Mouse (Mus musculus) midbrain, embryonic 16.5 days (tissue): ENCODE data around the gene Lclat1. TPM values are rescaled to one million over a fixed set of nuclear protein-coding genes. Genes with fewer than 3 reads are reported as not detected.

ENCODE experiments used
- ATAC-seq: fragments of 200-750 bp; cut with Nextera tagmentation; 2 replicates; pipeline ENCODE4 v1.8.0; 2017; ENCODE audit warnings: moderate TSS enrichment
- H3K27ac ChIP-seq: fragments of 300-500 bp; sonication (generic); 2 replicates; pipeline ENCODE4 v1.5.1; 2014; ENCODE audit warnings: mild to moderate bottlenecking, low read length, mixed read lengths
- H3K27me3 ChIP-seq: fragments of 300-500 bp; sonication (generic); 2 replicates; pipeline ENCODE4 v1.6.1; 2014; ENCODE audit warnings: low read depth, low read length, mixed read lengths; ENCODE audit not compliant: control insufficient read depth, insufficient read depth
- H3K36me3 ChIP-seq: fragments of 300-500 bp; sonication (generic); 2 replicates; pipeline ENCODE4 v1.6.1; 2014; ENCODE audit warnings: mild to moderate bottlenecking, low read length, moderate library complexity, mixed read lengths; ENCODE audit not compliant: control insufficient read depth, insufficient read depth
- H3K4me1 ChIP-seq: fragments of 300-500 bp; sonication (generic); 2 replicates; pipeline ENCODE4 v1.6.1; 2014; ENCODE audit warnings: mild to moderate bottlenecking, low read length, mixed read lengths; ENCODE audit not compliant: control insufficient read depth, insufficient read depth
- H3K4me2 ChIP-seq: fragments of 300-500 bp; sonication (generic); 2 replicates; pipeline ENCODE4 v1.6.1; 2014; ENCODE audit warnings: mild to moderate bottlenecking, low read length, mixed read lengths
- H3K4me3 ChIP-seq: fragments of 300-500 bp; sonication (generic); 2 replicates; pipeline ENCODE4 v1.5.1; 2014; ENCODE audit warnings: low read depth, mild to moderate bottlenecking, low read length, moderate library complexity, mixed read lengths
- H3K9ac ChIP-seq: fragments of 300-500 bp; sonication (generic); 2 replicates; pipeline ENCODE4 v1.6.1; 2014; ENCODE audit warnings: low read depth, low read length, mixed read lengths
- H3K9me3 ChIP-seq: fragments of 300-500 bp; sonication (generic); replicated peaks from 2 replicates; pipeline ENCODE4 v1.6.1; 2014; ENCODE audit warnings: mild to moderate bottlenecking, low read length, mixed read lengths; ENCODE audit not compliant: control insufficient read depth, poor library complexity, severe bottlenecking
- WGBS: fragments of 180-500 bp; shearing (Covaris S2); extraction: QIAGEN DNeasy Blood & Tissue Kit; methylation state at CpG from one replicate; pipeline ENCODE4 v1.1.7; 2014; 5-methylcytosine and 5-hydroxymethylcytosine counted together
- polyA plus RNA-seq: library from polyadenylated mRNA; unstranded; fragments of >200 nt; fragmentation: Nextera tagmentation; extraction: Ambion mirVana; gene quantifications from 2 replicates; pipeline ENCODE4 v1.2.1, GENCODE M21; 2015

Lclat1 gene
- polyA plus RNA-seq, 1 experiment from 2014 or later, result 14.5 TPM

- no peak for ATAC-seq
- no peaks in the 10 kb centered on the region for H3K27me3 ChIP-seq
- H3K36me3 ChIP-seq, result no peaks in the 10 kb centered on the region
- H3K9me3 ChIP-seq, result no peaks in the 10 kb centered on the region
- 59% methylated on average over 2 of the region's 2 CpGs for WGBS
- H3K4me1 ChIP-seq, result no peaks in the 10 kb centered on the region
- H3K27ac ChIP-seq, result no peak overlapping the region
- no peak overlapping the region for H3K4me3 ChIP-seq
- no peak overlapping the region for H3K9ac ChIP-seq
- no peak overlapping the region for H3K4me2 ChIP-seq
Measured at GRCm38 (mm10) chr17:73284301-73284700, 176.5 kb downstream of the Lclat1 start.

Other genes with a start within 250 kb of the Lclat1 start
- 4.0 and 5.5 TPM in 2 replicates for gene Lbh, start 189.7 kb upstream of the Lclat1 start, polyA plus RNA-seq